Mouse (Mus musculus): ENCODE data around the gene Spindoc.

DNA sequence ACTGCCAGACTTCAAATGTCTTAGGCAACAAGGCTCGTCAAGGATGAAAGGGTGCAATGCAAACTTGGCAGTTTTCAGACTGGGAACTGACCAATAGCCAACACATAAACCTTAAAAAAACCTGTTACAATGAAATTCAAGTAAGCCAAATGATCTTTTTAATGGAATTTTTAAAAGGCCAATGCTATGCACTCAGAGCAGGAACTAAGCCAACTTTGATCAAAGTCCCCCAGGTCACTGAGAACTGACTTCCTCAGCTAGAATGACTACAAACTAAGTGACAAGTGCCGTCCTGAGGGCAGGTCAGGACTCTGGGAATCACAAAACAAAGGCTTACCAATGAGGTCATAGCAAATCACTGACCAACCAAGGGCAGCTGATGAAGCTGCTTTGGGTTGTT is 62.6 kb downstream of the Spindoc start:
- TF ChIP-seq CTCF (IDR thresholded peaks at IDR 0.05; ENCODE audit: low read depth) = no peak
- no peak for TF ChIP-seq EP300 (IDR thresholded peaks at IDR 0.05; ENCODE audit: low read depth)
